Comparison of ENCODE assay signal across 14 mouse cellular contexts in the genomic region with DNA sequence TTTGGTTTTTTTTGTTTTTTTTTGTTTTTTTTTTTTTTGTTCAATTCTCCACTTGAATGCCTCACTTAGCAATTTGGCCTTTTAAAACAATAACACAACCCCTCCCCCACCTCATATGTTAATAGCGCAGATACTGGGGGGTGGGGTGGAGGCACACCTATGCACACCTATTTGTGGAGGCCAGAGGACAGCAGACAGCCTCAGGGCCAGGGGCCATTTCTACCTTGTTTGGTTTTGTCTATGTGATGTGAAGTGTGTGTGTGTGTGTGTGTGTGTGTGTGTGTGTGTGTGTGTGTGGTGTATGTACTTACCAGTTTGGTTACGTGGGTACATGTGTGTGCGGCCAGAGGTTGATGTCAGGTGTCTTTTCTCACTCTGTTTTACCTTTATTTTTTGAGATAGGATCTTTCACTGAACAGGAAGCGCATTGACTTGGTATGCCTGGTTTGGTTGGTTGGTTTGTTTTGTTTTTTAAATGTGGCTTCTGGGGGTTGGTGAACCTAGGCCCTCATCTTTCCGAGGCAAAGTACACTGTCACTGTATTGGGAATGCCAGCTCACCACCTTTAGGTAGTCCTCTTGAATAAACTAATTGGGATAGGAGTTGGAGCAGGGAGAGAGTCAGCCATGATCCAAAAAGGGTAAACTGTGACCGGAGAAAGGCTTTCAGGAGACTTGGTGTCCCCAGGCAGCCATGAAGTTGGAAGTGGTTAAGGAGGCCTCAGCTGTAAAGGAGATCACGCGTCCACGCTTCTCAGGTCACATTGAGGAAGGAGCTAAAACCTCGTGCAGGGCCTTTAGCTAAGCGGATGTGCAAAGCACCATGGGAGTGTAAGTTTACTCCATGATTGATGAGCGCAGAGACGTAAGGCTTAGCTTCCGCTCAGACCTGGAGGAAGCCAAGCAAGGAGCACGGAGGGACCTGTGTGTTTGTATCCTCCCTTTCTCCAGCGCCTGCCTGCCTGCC. TPM values are rescaled to one million over a fixed set of nuclear protein-coding genes. Genes with fewer than 3 reads are reported as not detected.
DNase-seq lines count a peak whose midpoint lies in the region; ATAC-seq and TF ChIP-seq lines count a peak whose summit lies in the region.
"Had no signal": no experiment of that assay in that cellular context is flagged by ENCODE, and none has a peak within 500 bp of the region (broad histone marks: within the 10 kb centered on the region; RNA-seq: fewer than 3 reads in every experiment).

No protein-coding gene starts in this region.

- no peak overlapping the region for H3K9ac ChIP-seq in liver, embryonic 11.5 days (ENCODE audit: low read depth, low read length)
- no peak overlapping the region for H3K9ac ChIP-seq in liver, embryonic 12.5 days
- H3K9ac ChIP-seq in intestine, postnatal 0 days (ENCODE audit: low read depth, low read length) = no peak overlapping the region
- H3K9ac ChIP-seq: hindbrain, embryonic 13.5 days; liver, postnatal 0 days had no signal

- TF ChIP-seq CTCF in intestine, postnatal 0 days (IDR thresholded peaks at IDR 0.05; ENCODE audit: low read depth) = no peak

- no peaks in the 10 kb centered on the region for H3K9me3 ChIP-seq in liver, embryonic 11.5 days (ENCODE audit: control insufficient read depth, low read length)
- no peaks in the 10 kb centered on the region for H3K9me3 ChIP-seq in liver, embryonic 12.5 days (replicated peaks)
- H3K9me3 ChIP-seq in intestine, postnatal 0 days (ENCODE audit: control insufficient read depth) = no peaks in the 10 kb centered on the region
- no peaks in the 10 kb centered on the region for H3K9me3 ChIP-seq in forebrain, embryonic 10.5 days
- H3K9me3 ChIP-seq: heart, embryonic 12.5 days; hindbrain, embryonic 13.5 days had no signal

- no peak overlapping the region for H3K27ac ChIP-seq in liver, embryonic 11.5 days (ENCODE audit: low read depth, low read length)
- no peak overlapping the region for H3K27ac ChIP-seq in liver, embryonic 12.5 days
- H3K27ac ChIP-seq in intestine, postnatal 0 days (ENCODE audit: low read depth, low read length) = peak overlapping the region; percentile 50
- no peak overlapping the region for H3K27ac ChIP-seq in forebrain, embryonic 10.5 days
- H3K27ac ChIP-seq: hindbrain, embryonic 13.5 days had no signal

- no peaks in the 10 kb centered on the region for H3K27me3 ChIP-seq in liver, embryonic 11.5 days (replicated peaks; ENCODE audit: control insufficient read depth, insufficient read depth, low read length)
- H3K27me3 ChIP-seq in liver, embryonic 12.5 days (replicated peaks) = no peaks in the 10 kb centered on the region
- H3K27me3 ChIP-seq in intestine, postnatal 0 days (replicated peaks; ENCODE audit: control insufficient read depth, insufficient read depth, low read length) = no peaks in the 10 kb centered on the region
- no peaks in the 10 kb centered on the region for H3K27me3 ChIP-seq in forebrain, embryonic 10.5 days (ENCODE audit: poor library complexity, severe bottlenecking)
- H3K27me3 ChIP-seq: heart, embryonic 12.5 days; hindbrain, embryonic 13.5 days had no signal

- H3K36me3 ChIP-seq in liver, embryonic 11.5 days (ENCODE audit: control insufficient read depth, insufficient read depth, low read length) = no peaks in the 10 kb centered on the region
- no peaks in the 10 kb centered on the region; the same call in 1 of the 2 replicates for H3K36me3 ChIP-seq in liver, embryonic 12.5 days
- H3K36me3 ChIP-seq in intestine, postnatal 0 days (ENCODE audit: control insufficient read depth, insufficient read depth) = no peaks in the 10 kb centered on the region
- H3K36me3 ChIP-seq in forebrain, embryonic 10.5 days (replicated peaks) = peaks cover 6% of the 10 kb centered on the region; the same call in 1 of the 2 replicates
- H3K36me3 ChIP-seq: heart, embryonic 12.5 days had no signal

- 84% methylated on average over 16 of the region's 16 CpGs for WGBS in liver, embryonic 11.5 days
- 79% methylated on average over 16 of the region's 16 CpGs for WGBS in liver, embryonic 12.5 days (ENCODE audit: insufficient replicate concordance)
- 62% methylated on average over 16 of the region's 16 CpGs for WGBS in intestine, postnatal 0 days
- WGBS in forebrain, embryonic 10.5 days = 90% methylated on average over 16 of the region's 16 CpGs

- H3K4me2 ChIP-seq in liver, embryonic 11.5 days = no peak overlapping the region
- H3K4me2 ChIP-seq in liver, embryonic 12.5 days = no peak overlapping the region
- H3K4me2 ChIP-seq in intestine, postnatal 0 days (replicated peaks; ENCODE audit: low read depth) = 0 out of 2 replicates have a peak overlapping the region, but pooled peaks have one; percentile 24
- H3K4me2 ChIP-seq: hindbrain, embryonic 13.5 days had no signal

- H3K4me3 ChIP-seq in liver, embryonic 11.5 days (ENCODE audit: low read depth, low read length) = no peak overlapping the region
- H3K4me3 ChIP-seq in liver, embryonic 12.5 days = no peak overlapping the region
- H3K4me3 ChIP-seq in intestine, postnatal 0 days (ENCODE audit: low read depth, low read length) = no peak overlapping the region
- H3K4me3 ChIP-seq in forebrain, embryonic 10.5 days = no peak overlapping the region
- H3K4me3 ChIP-seq: hindbrain, embryonic 13.5 days; myocyte had no signal

- peaks cover 6% of the 10 kb centered on the region for H3K4me1 ChIP-seq in liver, embryonic 11.5 days (replicated peaks; ENCODE audit: control insufficient read depth, insufficient read depth, low read length)
- peaks cover 22% of the 10 kb centered on the region for H3K4me1 ChIP-seq in liver, embryonic 12.5 days
- peaks cover 5% of the 10 kb centered on the region; the same call in 1 of the 2 replicates for H3K4me1 ChIP-seq in intestine, postnatal 0 days (replicated peaks; ENCODE audit: control insufficient read depth, insufficient read depth, low read length)
- peaks cover 26% of the 10 kb centered on the region for H3K4me1 ChIP-seq in forebrain, embryonic 10.5 days

- DNase-seq in liver, embryonic 11.5 days (ENCODE audit: low spot score) = peak; percentile 31
- peak; percentile 17 for DNase-seq in ES-CJ7 (ENCODE audit: low read depth, low spot score)
- peak; percentile 44 for DNase-seq in thymus, postnatal 14 days
- no peak for DNase-seq in testis, postnatal 10 days (ENCODE audit: low spot score)
- no peak for DNase-seq in forebrain, embryonic 10.5 days (ENCODE audit: extremely low spot score, low spot score)
- DNase-seq: cerebellum, adult 11-12 months; kidney, postnatal 10 days; left cerebral cortex, postnatal 4 days; liver, postnatal 0 days had no signal

- ATAC-seq in liver, embryonic 11.5 days (replicated peaks; ENCODE audit: low FRiP score) = no peak
- no peak for ATAC-seq in liver, embryonic 12.5 days
- ATAC-seq in intestine, postnatal 0 days = no peak
- ATAC-seq: liver, postnatal 0 days had no signal

RNA-seq across cellular contexts. Expression of gene Galnt4, which starts 9.0 kb away (rescaled TPM):
- 7.0 and 7.8 TPM in 2 replicates for polyA plus RNA-seq in liver, embryonic 11.5 days (2014; fragmentation: Nextera tagmentation; extraction: Ambion mirVana)
- polyA plus RNA-seq in liver, embryonic 12.5 days (2016; fragmentation: Nextera tagmentation; extraction: Ambion mirVana) = 4.2 and 4.5 TPM in 2 replicates
- 12.9 and 13.2 TPM in 2 replicates for polyA plus RNA-seq in intestine, postnatal 0 days (2015; fragmentation: Nextera tagmentation; extraction: Ambion mirVana)
- 5.0 and 5.3 TPM in 2 replicates for polyA plus RNA-seq in forebrain, embryonic 10.5 days (2016; fragmentation: Nextera tagmentation; extraction: Ambion mirVana)

RNA-seq across cellular contexts. Expression of gene Phxr2, which starts 9.2 kb away (rescaled TPM):
- 0.14 TPM in 1 of 2 replicates, not detected in the other for polyA plus RNA-seq in liver, embryonic 11.5 days (2014; fragmentation: Nextera tagmentation; extraction: Ambion mirVana)
- polyA plus RNA-seq in liver, embryonic 12.5 days (2016; fragmentation: Nextera tagmentation; extraction: Ambion mirVana) = not detected in 2 replicates
- polyA plus RNA-seq in intestine, postnatal 0 days (2015; fragmentation: Nextera tagmentation; extraction: Ambion mirVana) = not detected in 2 replicates
- polyA plus RNA-seq in forebrain, embryonic 10.5 days (2016; fragmentation: Nextera tagmentation; extraction: Ambion mirVana) = 0.14 TPM in 1 of 2 replicates, not detected in the other
- polyA plus RNA-seq: heart, embryonic 12.5 days; hindbrain, embryonic 13.5 days; liver, postnatal 0 days; myocyte had no signal

RNA-seq across cellular contexts. Expression of gene Poc1b, which starts 10.1 kb away (rescaled TPM):
- 19.0 and 20.5 TPM in 2 replicates for polyA plus RNA-seq in liver, embryonic 11.5 days (2014; fragmentation: Nextera tagmentation; extraction: Ambion mirVana)
- 8.5 and 8.7 TPM in 2 replicates for polyA plus RNA-seq in liver, embryonic 12.5 days (2016; fragmentation: Nextera tagmentation; extraction: Ambion mirVana)
- 6.9 and 8.5 TPM in 2 replicates for polyA plus RNA-seq in intestine, postnatal 0 days (2015; fragmentation: Nextera tagmentation; extraction: Ambion mirVana)
- polyA plus RNA-seq in forebrain, embryonic 10.5 days (2016; fragmentation: Nextera tagmentation; extraction: Ambion mirVana) = 35.0 and 36.0 TPM in 2 replicates

Comparison
In these comparisons a context has a peak if more than half of its experiments do, and no peak if none do; other contexts are left out.
1. DNase-seq: peak in liver, embryonic 11.5 days (single experiment), ES-CJ7 (single experiment) and thymus, postnatal 14 days (single experiment); none in testis, postnatal 10 days (single experiment) and forebrain, embryonic 10.5 days (single experiment).